Mouse (Mus musculus) midbrain, embryonic 13.5 days (tissue): Measurements from ENCODE around the gene Zfp658. TPM values are rescaled to one million over a fixed set of nuclear protein-coding genes. Genes with fewer than 3 reads are reported as not detected.

Experiments
- ATAC-seq: fragments of 200-750 bp; cut with Nextera tagmentation; 2 replicates; pipeline ENCODE4 v1.8.0; 2017; ENCODE audit warnings: mild to moderate bottlenecking, moderate TSS enrichment, moderate library complexity
- H3K27ac ChIP-seq: fragments of 300-500 bp; sonication (generic); 2 replicates; pipeline ENCODE4 v1.5.1; 2015; ENCODE audit warnings: inconsistent platforms, mild to moderate bottlenecking, moderate library complexity
- H3K27me3 ChIP-seq: fragments of 300-500 bp; sonication (generic); 2 replicates; pipeline ENCODE4 v1.6.1; 2015; ENCODE audit warnings: mild to moderate bottlenecking, inconsistent platforms
- H3K36me3 ChIP-seq: fragments of 300-500 bp; sonication (generic); 2 replicates; pipeline ENCODE4 v1.6.1; 2015; ENCODE audit warnings: mild to moderate bottlenecking, inconsistent platforms
- H3K4me1 ChIP-seq: fragments of 300-500 bp; sonication (generic); replicated peaks from 2 replicates; pipeline ENCODE4 v1.6.1; 2015; ENCODE audit warnings: inconsistent platforms
- H3K4me2 ChIP-seq: fragments of 300-500 bp; sonication (generic); replicated peaks from 2 replicates; pipeline ENCODE4 v1.6.1; 2015; ENCODE audit warnings: moderate library complexity, mild to moderate bottlenecking, inconsistent platforms
- H3K4me3 ChIP-seq: fragments of 300-500 bp; sonication (generic); replicated peaks from 2 replicates; pipeline ENCODE4 v1.5.1; 2015; ENCODE audit warnings: mild to moderate bottlenecking, inconsistent platforms
- H3K9ac ChIP-seq: fragments of 300-500 bp; sonication (generic); replicated peaks from 2 replicates; pipeline ENCODE4 v1.6.1; 2015; ENCODE audit warnings: mild to moderate bottlenecking, inconsistent platforms
- H3K9me3 ChIP-seq: fragments of 300-500 bp; sonication (generic); 2 replicates; pipeline ENCODE4 v1.6.1; 2016; ENCODE audit warnings: mild to moderate bottlenecking, inconsistent platforms
- WGBS: fragments of 180-500 bp; shearing (Covaris S2); methylation state at CpG from one replicate; pipeline ENCODE4 v1.1.7; 2015; 5-methylcytosine and 5-hydroxymethylcytosine counted together
- polyA plus RNA-seq: library from polyadenylated mRNA; unstranded; fragments of >200 nt; fragmentation: Nextera tagmentation; extraction: Ambion mirVana; gene quantifications from 2 replicates; pipeline ENCODE4 v1.2.1, GENCODE M21; 2015

Gene Zfp658
- polyA plus RNA-seq, 1 experiment from 2014 or later: 11.1 TPM

GRCm38 (mm10) chr7:43606896-43607742 is 45.1 kb downstream of the Zfp658 start, which contains the start of gene Zfp819:
TSS of gene Zfp819 (plus strand) at chr7:43607169.
- Histone ChIP-seq H3K36me3 (no peaks in the 10 kb centered on the region), H3K4me3 (peak within 1 kb of the TSS; percentile 44), H3K4me2 (peak within 1 kb of the TSS; percentile 80), H3K27ac (no peak within 1 kb of the TSS), H3K9me3 (no peaks in the 10 kb centered on the region), H3K27me3 (0 out of 2 replicates have a peak, but pooled peaks cover 4% of the 10 kb centered on the region), H3K9ac (peak within 1 kb of the TSS; percentile 55), H3K4me1 (peaks cover 17% of the 10 kb centered on the region)
- WGBS: 17% methylated on average over 41 of the region's 41 CpGs
- peak; percentile 92 for ATAC-seq

GRCm38 (mm10) chr7:43607743-43608287 is 45.8 kb downstream of the Zfp658 start:
- ATAC-seq: peak; percentile 55; the same call in 1 of the 2 replicates
- H3K4me3 ChIP-seq: no peak overlapping the region; the same call in 1 of the 2 replicates
- WGBS: 38% methylated on average over 5 of the region's 5 CpGs

GRCm38 (mm10) chr7:43608316-43608824 is 46.3 kb downstream of the Zfp658 start:
- WGBS: 78% methylated on average over 7 of the region's 7 CpGs
- ATAC-seq: no peak

More at GRCm38 (mm10) chr7:43607743-43608287, 45.8 kb downstream of the Zfp658 start:
- Histone ChIP-seq H3K4me1 (peaks cover 11% of the 10 kb centered on the region), H3K9ac (no peak overlapping the region), H3K27ac (no peak overlapping the region), H3K36me3 (no peaks in the 10 kb centered on the region), H3K4me2 (peak overlapping the region; percentile 80), H3K27me3 (0 out of 2 replicates have a peak, but pooled peaks cover 4% of the 10 kb centered on the region), H3K9me3 (no peaks in the 10 kb centered on the region)

GRCm38 (mm10) chr7:43613816-43614551 is 51.9 kb downstream of the Zfp658 start:
- no peaks in the 10 kb centered on the region for H3K9me3 ChIP-seq
- no peak for ATAC-seq
- H3K27ac ChIP-seq: no peak overlapping the region
- H3K27me3 ChIP-seq: no peaks in the 10 kb centered on the region
- no peaks in the 10 kb centered on the region for H3K36me3 ChIP-seq
- no peaks in the 10 kb centered on the region for H3K4me1 ChIP-seq
- H3K4me3 ChIP-seq: no peak overlapping the region
- H3K4me2 ChIP-seq: no peak overlapping the region
- WGBS: 88% methylated on average over 14 of the region's 14 CpGs
- no peak overlapping the region for H3K9ac ChIP-seq

More at GRCm38 (mm10) chr7:43608316-43608824, 46.3 kb downstream of the Zfp658 start:
- no peak overlapping the region for H3K27ac ChIP-seq
- no peaks in the 10 kb centered on the region for H3K9me3 ChIP-seq
- H3K9ac ChIP-seq: no peak overlapping the region
- no peak overlapping the region for H3K4me3 ChIP-seq
- peaks cover 11% of the 10 kb centered on the region for H3K4me1 ChIP-seq
- H3K27me3 ChIP-seq: 0 out of 2 replicates have a peak, but pooled peaks cover 4% of the 10 kb centered on the region
- H3K4me2 ChIP-seq: no peak overlapping the region
- H3K36me3 ChIP-seq: no peaks in the 10 kb centered on the region

GRCm38 (mm10) chr7:43622927-43623326 is 60.9 kb downstream of the Zfp658 start:
- no peak overlapping the region for H3K4me3 ChIP-seq
- ATAC-seq: no peak

GRCm38 (mm10) chr7:43623819-43624218 is 61.8 kb downstream of the Zfp658 start:
- WGBS: 14% methylated on average over 10 of the region's 10 CpGs
- H3K4me1 ChIP-seq: 0 out of 2 replicates have a peak, but pooled peaks cover 7% of the 10 kb centered on the region
- H3K4me2 ChIP-seq: peak overlapping the region; percentile 33
- peak; percentile 48; the same call in 1 of the 2 replicates for ATAC-seq
- no peaks in the 10 kb centered on the region for H3K36me3 ChIP-seq
- 0 out of 2 replicates have a peak overlapping the region, but pooled peaks have one; percentile 14 for H3K9ac ChIP-seq
- H3K27ac ChIP-seq: no peak overlapping the region
- H3K9me3 ChIP-seq: no peaks in the 10 kb centered on the region
- H3K4me3 ChIP-seq: no peak overlapping the region
- H3K27me3 ChIP-seq: no peaks in the 10 kb centered on the region

More at GRCm38 (mm10) chr7:43622927-43623326, 60.9 kb downstream of the Zfp658 start:
- no peaks in the 10 kb centered on the region for H3K36me3 ChIP-seq
- 85% methylated on average over 7 of the region's 7 CpGs for WGBS
- H3K27ac ChIP-seq: no peak overlapping the region
- no peak overlapping the region for H3K4me2 ChIP-seq
- H3K9me3 ChIP-seq: no peaks in the 10 kb centered on the region
- no peaks in the 10 kb centered on the region for H3K27me3 ChIP-seq
- no peak overlapping the region for H3K9ac ChIP-seq
- H3K4me1 ChIP-seq: 0 out of 2 replicates have a peak, but pooled peaks cover 7% of the 10 kb centered on the region

Other genes with a start within 250 kb of the Zfp658 start
- gene Zfp715, start 249.0 kb upstream of the Zfp658 start, polyA plus RNA-seq: 17.8 and 19.5 TPM in 2 replicates
- 0.12 and 0.22 TPM in 2 replicates for gene Siglecf, start 210.9 kb upstream of the Zfp658 start, polyA plus RNA-seq
- gene Siglecg, start 154.1 kb upstream of the Zfp658 start, polyA plus RNA-seq: 0.08 TPM in 1 of 2 replicates, not detected in the other
- not detected in 2 replicates for gene Lim2, start 134.6 kb upstream of the Zfp658 start, polyA plus RNA-seq
- gene Nkg7, start 125.2 kb upstream of the Zfp658 start, polyA plus RNA-seq: not detected in 2 replicates
- not detected in 2 replicates for gene Cldnd2, start 121.5 kb upstream of the Zfp658 start, polyA plus RNA-seq
- 142 TPM in 2 replicates for gene Etfb, start 118.2 kb upstream of the Zfp658 start, polyA plus RNA-seq
- gene Gm45233, start 118.1 kb upstream of the Zfp658 start, polyA plus RNA-seq: 0.48 TPM in 1 of 2 replicates, not detected in the other
- 7.8 and 10.3 TPM in 2 replicates for gene Vsig10l, start 99.1 kb upstream of the Zfp658 start, polyA plus RNA-seq
- 6.3 and 7.5 TPM in 2 replicates for gene Iglon5, start 72.2 kb upstream of the Zfp658 start, polyA plus RNA-seq
- gene 4931406B18Rik, start 56.3 kb upstream of the Zfp658 start, polyA plus RNA-seq: 0.04 TPM in 1 of 2 replicates, not detected in the other
- gene Cd33, start 17.8 kb upstream of the Zfp658 start, polyA plus RNA-seq: 0.35 and 1.1 TPM in 2 replicates
- gene Zfp719, start 17.4 kb downstream of the Zfp658 start, polyA plus RNA-seq: 16.4 and 17.7 TPM in 2 replicates
- 0.46 TPM in 1 of 2 replicates, not detected in the other for gene Zfp819, start 44.9 kb downstream of the Zfp658 start, polyA plus RNA-seq
- not detected in 2 replicates for gene Ceacam18, start 72.5 kb downstream of the Zfp658 start, polyA plus RNA-seq
- 0.24 and 0.28 TPM in 2 replicates for gene Siglece, start 97.9 kb downstream of the Zfp658 start, polyA plus RNA-seq
- 20.3 and 21.8 TPM in 2 replicates for gene Ctu1, start 109.8 kb downstream of the Zfp658 start, polyA plus RNA-seq
- gene Klk14, start 128.2 kb downstream of the Zfp658 start, polyA plus RNA-seq: not detected in 2 replicates
- not detected in 2 replicates for gene Klk13, start 150.3 kb downstream of the Zfp658 start, polyA plus RNA-seq
- not detected in 2 replicates for gene Klk12, start 206.6 kb downstream of the Zfp658 start, polyA plus RNA-seq
- gene Klk11, start 212.3 kb downstream of the Zfp658 start, polyA plus RNA-seq: not detected in 2 replicates
- not detected in 2 replicates for gene Klk10, start 218.8 kb downstream of the Zfp658 start, polyA plus RNA-seq
- 0.13 and 0.20 TPM in 2 replicates for gene Klk9, start 229.6 kb downstream of the Zfp658 start, polyA plus RNA-seq
- gene Klk8, start 235.3 kb downstream of the Zfp658 start, polyA plus RNA-seq: 4.5 and 4.9 TPM in 2 replicates
- not detected in 2 replicates for gene Klk7, start 249.0 kb downstream of the Zfp658 start, polyA plus RNA-seq